ENCODE assay signal across 12 mouse cellular contexts in genomic region chr4:71230497-71230872, GRCm38 (mm10).
DNase-seq lines count a peak whose midpoint lies in the region; ATAC-seq and TF ChIP-seq lines count a peak whose summit lies in the region.
"Had no signal": no experiment of that assay in that cellular context is flagged by ENCODE, and none has a peak within 500 bp of the region (broad histone marks: within the 10 kb centered on the region; RNA-seq: fewer than 3 reads in every experiment).

No protein-coding gene starts in this region.

- H3K27me3 ChIP-seq in cerebellum, adult 2 months (ENCODE audit: control insufficient read depth, insufficient read depth, low read length): no peaks in the 10 kb centered on the region
- H3K27me3 ChIP-seq in hindbrain, embryonic 10.5 days (ENCODE audit: insufficient read depth, poor library complexity, severe bottlenecking): no peaks in the 10 kb centered on the region
- no peaks in the 10 kb centered on the region for H3K27me3 ChIP-seq in midbrain, postnatal 0 days (ENCODE audit: insufficient read depth, low read length)
- H3K27me3 ChIP-seq: lung, embryonic 15.5 days had no signal

- no peaks in the 10 kb centered on the region; the same call in 1 of the 2 replicates for H3K4me1 ChIP-seq in cerebellum, adult 2 months (ENCODE audit: control insufficient read depth, insufficient read depth, low read length)
- peaks cover 17% of the 10 kb centered on the region for H3K4me1 ChIP-seq in hindbrain, embryonic 10.5 days (replicated peaks)
- no peaks in the 10 kb centered on the region for H3K4me1 ChIP-seq in midbrain, postnatal 0 days (ENCODE audit: insufficient read depth, low read length)
- H3K4me1 ChIP-seq: lung, embryonic 15.5 days had no signal

- H3K4me3 ChIP-seq in cerebellum, adult 2 months (replicated peaks; ENCODE audit: insufficient read depth, low read depth, low read length): no peak overlapping the region
- H3K4me3 ChIP-seq in hindbrain, embryonic 10.5 days: no peak overlapping the region
- no peak overlapping the region for H3K4me3 ChIP-seq in midbrain, postnatal 0 days (ENCODE audit: low read depth, low read length)
- H3K4me3 ChIP-seq: erythroblast, embryonic 14.5 days; lung, embryonic 15.5 days had no signal

- no peaks in the 10 kb centered on the region for H3K9me3 ChIP-seq in hindbrain, embryonic 10.5 days
- H3K9me3 ChIP-seq in midbrain, postnatal 0 days (ENCODE audit: low read length): no peaks in the 10 kb centered on the region
- H3K9me3 ChIP-seq: lung, embryonic 15.5 days had no signal

- TF ChIP-seq CTCF in cerebellum, adult 2 months (IDR thresholded peaks at IDR 0.05; ENCODE audit: borderline replicate concordance, insufficient read depth, low read depth, low read length): no peak
- TF ChIP-seq CTCF in midbrain, postnatal 0 days (IDR thresholded peaks at IDR 0.05): no peak

- DNase-seq in cerebellum, adult 2 months: peak; percentile 6 to 26
- peak; percentile 35 for DNase-seq in embryo, embryonic 10 days (ENCODE audit: low spot score)
- DNase-seq in hindbrain, embryonic 10.5 days (ENCODE audit: low spot score): peak; percentile 35
- peak; percentile 85 for DNase-seq in midbrain, postnatal 0 days (ENCODE audit: low spot score)
- no peak for DNase-seq in heart, adult 11 months
- no peak for DNase-seq in urinary bladder, postnatal 25 days (ENCODE audit: low spot score)
- no peak for DNase-seq in ovary, postnatal 10 days (ENCODE audit: low spot score)
- DNase-seq: adrenal gland, postnatal 36 days; kidney, adult 2 months had no signal

- no peak overlapping the region for H3K27ac ChIP-seq in cerebellum, adult 2 months (ENCODE audit: insufficient read depth, low read length)
- H3K27ac ChIP-seq in hindbrain, embryonic 10.5 days: peak overlapping the region; percentile 69
- H3K27ac ChIP-seq in midbrain, postnatal 0 days (ENCODE audit: low read depth, low read length): 0 out of 2 replicates have a peak overlapping the region, but pooled peaks have one; percentile 19
- H3K27ac ChIP-seq: lung, embryonic 15.5 days had no signal

- no peak for TF ChIP-seq POLR2A in cerebellum, adult 2 months (IDR thresholded peaks at IDR 0.05; ENCODE audit: borderline replicate concordance, insufficient read depth, low read length)

- ATAC-seq in midbrain, postnatal 0 days (ENCODE audit: low FRiP score): peak; percentile 56

- no peak overlapping the region for H3K9ac ChIP-seq in midbrain, postnatal 0 days (replicated peaks; ENCODE audit: low read length, poor library complexity, severe bottlenecking)
- H3K9ac ChIP-seq: lung, embryonic 15.5 days had no signal

- WGBS in cerebellum, adult 2 months: 16% methylated on average over 4 of the region's 4 CpGs
- WGBS in hindbrain, embryonic 10.5 days: 16% methylated on average over 4 of the region's 4 CpGs
- 13% methylated on average over 4 of the region's 4 CpGs for WGBS in midbrain, postnatal 0 days

- H3K4me2 ChIP-seq in midbrain, postnatal 0 days (ENCODE audit: low read depth, low read length, poor library complexity, severe bottlenecking): no peak overlapping the region
- H3K4me2 ChIP-seq: heart, embryonic 11.5 days; lung, embryonic 15.5 days had no signal

- H3K36me3 ChIP-seq in hindbrain, embryonic 10.5 days: no peaks in the 10 kb centered on the region
- no peaks in the 10 kb centered on the region for H3K36me3 ChIP-seq in midbrain, postnatal 0 days (ENCODE audit: insufficient read depth, low read length)
- H3K36me3 ChIP-seq: lung, embryonic 15.5 days had no signal

Comparison
In these comparisons a context has a peak if more than half of its experiments do, and no peak if none do; other contexts are left out.
1. DNase-seq: peak in cerebellum, adult 2 months (2 of 2), embryo, embryonic 10 days (single experiment), hindbrain, embryonic 10.5 days (single experiment) and midbrain, postnatal 0 days (single experiment); none in heart, adult 11 months (single experiment), urinary bladder, postnatal 25 days (single experiment) and ovary, postnatal 10 days (single experiment).